Mouse (Mus musculus) left cerebral cortex, postnatal 10 days (tissue): Measurements from ENCODE around the gene Zfp961. TPM values are rescaled to one million over a fixed set of nuclear protein-coding genes. Genes with fewer than 3 reads are reported as not detected.
"Not testable (repeated sequence)": the region's sequence is repeated elsewhere in the genome, so short reads cannot be mapped to it uniquely, and the experiment has no call there.

Experiments
- DNase-seq, 2 experiments: peaks; one replicate each; pipeline ENCODE4 v3.0.0; 2021 to 2022; ENCODE audit warnings: low spot score in 2 of 2, mixed read lengths in 1 of 2; ENCODE audit errors: extremely low spot score in 1 of 2
- intact Hi-C: fragments of 180-260 bp; cut with DNase I; formaldehyde crosslinking; loops from one replicate; pipeline ENCODE4 v1.15.1; 2025
- total RNA-seq, 2 experiments: library from RNA; stranded (reverse); gene quantifications; 2 replicates each; pipeline ENCODE4 v1.2.3; 2021

The Zfp961 gene
- total RNA-seq, 2 experiments from 2014 or later = 12.5 to 14.5 TPM

DNA sequence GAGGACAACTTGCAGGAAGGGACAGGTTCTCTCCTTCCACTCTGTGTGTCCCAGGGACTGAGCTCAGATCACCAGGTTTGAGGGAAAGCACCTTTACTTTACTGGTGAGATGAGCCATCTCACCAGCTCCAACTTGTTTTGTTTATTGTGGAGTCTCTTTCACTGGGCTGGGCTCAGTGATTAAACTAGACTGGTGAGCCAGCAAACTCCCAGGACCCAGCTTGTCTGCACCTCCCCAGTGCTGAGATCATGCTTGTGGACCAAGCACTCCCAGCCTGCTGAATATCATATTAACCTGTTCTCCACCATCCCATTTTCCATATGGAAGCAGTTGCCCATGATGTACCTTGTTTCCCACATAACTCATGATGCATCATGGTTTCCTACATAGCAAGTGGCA, 52.1 kb downstream of the Zfp961 start:
- intact Hi-C loops = no loop called here
- DNase-seq = no peak

DNA sequence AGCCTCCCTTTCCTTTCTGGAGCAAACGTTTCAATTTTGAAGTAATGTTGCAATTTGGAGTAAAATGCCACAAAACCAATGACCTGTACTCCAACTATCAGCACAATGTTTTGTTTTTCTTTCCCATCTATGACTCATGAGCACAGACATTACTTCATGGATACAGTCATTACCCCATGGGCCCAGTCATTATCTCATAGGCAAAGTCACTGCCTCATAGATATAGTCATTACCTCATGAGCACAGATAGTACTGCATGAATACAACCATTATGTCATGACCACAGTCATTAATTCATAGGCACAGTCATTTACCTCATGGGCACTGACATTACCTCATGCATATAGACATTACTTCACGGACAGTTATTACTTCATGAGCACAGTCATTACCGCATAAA, 55.1 kb downstream of the Zfp961 start:
- intact Hi-C loops = loop anchor here (5.0 kb wide), 1 partner anchor 91 kb away; no protein-coding TSS in a partner anchor
- DNase-seq = no peak

- intact Hi-C loops = loop anchor here (5.0 kb wide), 1 partner anchor 91 kb away; no protein-coding TSS in a partner anchor
- no peak for DNase-seq
Observed at GRCm38 (mm10) chr8:72006763-72007162, 55.9 kb downstream of the Zfp961 start.

- intact Hi-C loops = loop anchor here (5.0 kb wide), 1 partner anchor 89 kb away; no protein-coding TSS in a partner anchor
Observed at GRCm38 (mm10) chr8:72008134-72008641, 57.4 kb downstream of the Zfp961 start.

GRCm38 (mm10) chr8:72009473-72009872, 58.6 kb downstream of the Zfp961 start, which contains the start of gene Cyp4f18:
Gene Cyp4f18, minus strand, starts transcription at chr8:72009626.
- intact Hi-C loops = loop anchor here (5.0 kb wide), 1 partner anchor 88 kb away; no protein-coding TSS in a partner anchor
- DNase-seq = no peak

More at GRCm38 (mm10) chr8:72008134-72008641, 57.4 kb downstream of the Zfp961 start:
- peak in 1 of 2 experiments; percentile 34 for DNase-seq

DNA sequence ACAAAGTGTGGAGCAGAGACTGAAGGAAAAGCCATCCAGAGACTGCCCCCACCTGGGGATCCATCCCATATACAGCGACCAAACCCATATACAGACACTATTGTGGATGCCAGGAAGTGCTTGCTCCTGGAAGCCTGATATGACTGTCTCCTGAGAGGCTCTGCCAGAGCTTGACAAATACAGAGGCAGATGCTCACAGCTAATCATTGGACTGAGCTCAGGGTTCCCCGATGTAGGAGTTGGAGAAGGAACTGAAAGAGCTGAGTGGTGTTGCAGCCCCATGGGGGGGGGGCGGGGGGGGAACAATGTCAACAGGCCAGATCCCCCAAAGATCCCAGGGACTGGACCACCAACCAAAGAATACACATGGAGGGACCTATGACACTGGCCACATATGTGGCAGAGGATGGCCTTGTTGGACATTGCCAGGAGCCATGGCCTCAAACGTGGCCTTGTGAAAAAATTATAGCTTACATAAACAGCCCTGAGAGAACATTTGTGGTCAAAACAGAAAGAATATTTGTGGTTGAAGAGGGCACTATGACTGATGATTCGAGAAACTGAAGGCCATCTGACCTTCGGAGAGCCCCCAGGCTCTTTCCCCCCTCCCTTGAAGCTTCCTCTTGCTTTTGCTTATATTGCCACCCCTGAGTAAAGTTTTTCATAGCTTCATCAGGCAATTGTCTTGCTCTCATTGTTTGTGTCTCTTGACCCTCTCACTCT, 62.8 kb downstream of the Zfp961 start:
- intact Hi-C loops, DNase-seq: not testable (repeated sequence)

- DNase-seq, intact Hi-C loops: not testable (repeated sequence)
Observed at GRCm38 (mm10) chr8:72017339-72017738, 66.5 kb downstream of the Zfp961 start.

GRCm38 (mm10) chr8:72018141-72018540, 67.3 kb downstream of the Zfp961 start:
- intact Hi-C loops = no loop called here

GRCm38 (mm10) chr8:72019022-72019421, 68.2 kb downstream of the Zfp961 start:
- DNase-seq, intact Hi-C loops: not testable (repeated sequence)

More at GRCm38 (mm10) chr8:72018141-72018540, 67.3 kb downstream of the Zfp961 start:
- DNase-seq = peak in 1 of 2 experiments; percentile 48

DNA sequence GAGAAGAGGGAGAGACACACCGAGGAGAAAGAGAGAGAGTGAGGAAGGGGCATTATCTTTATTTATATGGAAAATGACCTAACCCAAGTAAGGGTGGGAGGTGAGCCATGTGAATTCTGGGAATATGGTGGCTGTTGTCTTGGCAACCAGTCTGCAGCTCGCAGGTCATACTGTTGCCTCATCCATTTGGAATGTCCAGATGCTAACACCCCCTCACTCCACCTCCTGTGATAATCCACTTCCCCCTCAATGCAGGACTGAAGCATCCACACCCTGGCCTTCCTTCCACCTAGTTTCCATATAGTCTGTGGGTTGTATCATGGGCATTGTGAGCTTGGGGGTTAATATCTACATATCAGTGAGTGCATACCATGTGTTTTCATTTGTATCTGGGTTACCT, 69.0 kb downstream of the Zfp961 start:
- intact Hi-C loops = no loop called here
- no peak for DNase-seq

DNA sequence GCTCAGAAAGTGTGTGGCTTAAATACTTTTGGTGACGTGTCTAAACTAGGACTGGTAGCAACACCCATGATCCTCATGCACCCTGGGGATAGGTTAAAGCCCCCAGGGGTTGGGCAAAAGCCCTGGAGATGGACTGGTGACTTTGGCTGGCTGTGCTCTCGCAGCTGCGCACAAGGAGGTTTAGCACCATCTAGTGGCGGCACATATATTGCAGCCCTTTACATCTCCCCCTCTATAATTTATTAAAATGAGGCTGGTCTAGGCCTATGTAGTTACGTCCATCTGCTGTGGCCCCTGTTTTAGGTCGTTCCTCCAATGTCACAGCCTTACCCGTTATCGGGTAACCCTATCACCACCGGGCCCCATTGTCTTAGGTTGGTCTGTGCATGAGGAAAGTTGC, 74.0 kb downstream of the Zfp961 start:
- intact Hi-C loops = not testable (repeated sequence)
- peak in 1 of 2 experiments; percentile 41 for DNase-seq

- intact Hi-C loops = not testable (repeated sequence)
- peak in 1 of 2 experiments; percentile 45 for DNase-seq
Observed at GRCm38 (mm10) chr8:72032926-72033325, 82.1 kb downstream of the Zfp961 start.

DNA sequence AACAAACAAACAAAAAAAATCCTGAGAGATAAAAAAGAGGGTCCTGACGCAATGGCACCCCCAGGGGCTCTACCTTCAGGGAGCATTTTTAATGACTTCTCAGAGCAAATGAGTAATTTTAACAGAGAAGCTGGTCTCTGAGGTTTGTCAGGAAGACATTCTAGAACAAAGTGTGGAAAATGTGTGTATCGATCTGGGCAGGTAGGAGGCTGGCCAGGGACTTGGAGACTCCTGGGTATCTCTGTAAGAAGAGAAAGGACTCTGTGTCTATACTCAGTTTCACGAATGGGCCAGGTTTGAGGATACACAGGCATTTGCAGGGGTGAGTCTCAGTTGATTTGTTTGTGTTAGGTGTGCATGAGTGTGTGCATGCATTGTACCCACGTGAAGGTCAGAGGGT, 90.1 kb downstream of the Zfp961 start, which contains the start of gene Olfr372:
Gene Olfr372, plus strand, starts transcription at position 301 of the 400 bp plus-strand sequence.
- intact Hi-C loops, DNase-seq: not testable (repeated sequence)

DNA sequence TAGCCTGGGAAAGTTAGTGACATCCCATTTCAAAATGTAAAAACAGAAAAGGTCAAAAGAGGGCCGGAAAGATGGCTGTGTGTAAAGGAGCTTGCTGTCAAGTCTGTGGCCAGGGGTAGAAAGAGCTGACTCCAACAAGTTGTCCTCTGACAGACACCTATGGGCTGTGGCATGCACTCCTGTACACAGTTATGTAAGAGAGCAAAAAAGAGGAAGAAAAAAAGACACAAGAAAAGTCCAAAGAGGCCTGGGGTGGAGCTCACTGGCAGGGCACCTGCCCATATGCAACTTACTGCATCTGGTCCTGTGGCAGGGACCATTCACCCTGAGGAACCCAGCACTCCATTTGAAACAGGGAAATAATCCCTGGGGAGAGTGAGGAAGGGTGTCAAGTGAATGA, 91.7 kb downstream of the Zfp961 start:
- DNase-seq = no peak
- intact Hi-C loops = no loop called here

Other genes with a start within 250 kb of the Zfp961 start
- under 1 TPM; 0.26 to 0.41 TPM for gene B3gnt3, start 249.2 kb upstream of the Zfp961 start, total RNA-seq
- gene Fcho1, start 225.3 kb upstream of the Zfp961 start, total RNA-seq = 100 to 1,000 TPM; 139 to 143 TPM
- 10 to 100 TPM; 12.1 to 13.3 TPM for gene Zfp709, start 69.0 kb upstream of the Zfp961 start, total RNA-seq
- gene Zfp882, start 42.4 kb upstream of the Zfp961 start, total RNA-seq = 1 to 10 TPM; 9.9 to 10.0 TPM
- 10 to 100 TPM; 27.4 to 30.0 TPM for gene Zfp617, start 42.4 kb upstream of the Zfp961 start, total RNA-seq
- not detected for gene Cyp4f18, start 58.6 kb downstream of the Zfp961 start, total RNA-seq
- not detected for gene Olfr372, start 90.2 kb downstream of the Zfp961 start, total RNA-seq
- gene Olfr373, start 132.1 kb downstream of the Zfp961 start, total RNA-seq = not detected
- not detected for gene Olfr374, start 156.0 kb downstream of the Zfp961 start, total RNA-seq
- 10 to 100 TPM; 45.4 to 46.6 TPM for gene Tpm4, start 183.9 kb downstream of the Zfp961 start, total RNA-seq
- 10 to 100 TPM; 42.6 to 46.7 TPM for gene Rab8a, start 210.2 kb downstream of the Zfp961 start, total RNA-seq
- not detected for gene Hsh2d, start 238.6 kb downstream of the Zfp961 start, total RNA-seq